Mouse (Mus musculus) kidney, adult 2 months (tissue): ENCODE data around the gene Cd247. TPM values are rescaled to one million over a fixed set of nuclear protein-coding genes. Genes with fewer than 3 reads are reported as not detected.
A peak's percentile ranks its signal among the peaks of the same experiment; 100 is the strongest.

Experiments
- DNase-seq: peaks from one replicate; pipeline ENCODE4 v3.0.0; 2021
- H3K27ac ChIP-seq: fragments of 200-500 bp; 2 replicates; pipeline ENCODE4 v1.5.1; 2012; ENCODE audit warnings: low read depth, low read length, control low read depth, inconsistent platforms; ENCODE audit not compliant: insufficient read depth
- H3K27me3 ChIP-seq: fragments of 200-500 bp; replicated peaks from 2 replicates; pipeline ENCODE4 v1.6.1; 2012; ENCODE audit warnings: mild to moderate bottlenecking, moderate library complexity, low read length, inconsistent platforms; ENCODE audit not compliant: control insufficient read depth, insufficient read depth
- H3K36me3 ChIP-seq: fragments of 200-500 bp; 2 replicates; pipeline ENCODE4 v1.6.1; 2012; ENCODE audit warnings: mild to moderate bottlenecking, moderate library complexity, low read length, inconsistent platforms; ENCODE audit not compliant: control insufficient read depth, insufficient read depth
- H3K4me1 ChIP-seq: fragments of 200-500 bp; 2 replicates; pipeline ENCODE4 v1.6.1; 2011; ENCODE audit warnings: low read length; ENCODE audit not compliant: control insufficient read depth, insufficient read depth
- H3K4me3 ChIP-seq: fragments of 200-500 bp; 2 replicates; pipeline ENCODE4 v1.5.1; 2011; ENCODE audit warnings: mild to moderate bottlenecking, low read depth, low read length, control low read depth; ENCODE audit not compliant: insufficient read depth
- CTCF ChIP-seq: fragments of 200-500 bp; conservative IDR thresholded peaks from 2 replicates; pipeline ENCODE4 v1.5.1; 2011; ENCODE audit warnings: low read depth, mild to moderate bottlenecking, control low read depth, low read length, moderate library complexity, mixed read lengths; ENCODE audit not compliant: insufficient read depth, insufficient read length
- POLR2A ChIP-seq: fragments of 200-500 bp; IDR thresholded peaks from one replicate; pipeline ENCODE4 v1.6.1; 2011; ENCODE audit warnings: low read depth, low read length, control low read depth
- WGBS: fragments of 180-500 bp; shearing (Covaris S2); methylation state at CpG from one replicate; pipeline ENCODE4 v1.1.7; 2018; 5-methylcytosine and 5-hydroxymethylcytosine counted together
- polyA plus RNA-seq: library from polyadenylated mRNA; depleted of rRNA; stranded (reverse); fragments of >200 nt; gene quantifications from 2 replicates; pipeline ENCODE4 v1.2.3, GENCODE M21; 2012

Cd247 gene
- polyA plus RNA-seq, 1 experiment: 5.5 TPM

DNA sequence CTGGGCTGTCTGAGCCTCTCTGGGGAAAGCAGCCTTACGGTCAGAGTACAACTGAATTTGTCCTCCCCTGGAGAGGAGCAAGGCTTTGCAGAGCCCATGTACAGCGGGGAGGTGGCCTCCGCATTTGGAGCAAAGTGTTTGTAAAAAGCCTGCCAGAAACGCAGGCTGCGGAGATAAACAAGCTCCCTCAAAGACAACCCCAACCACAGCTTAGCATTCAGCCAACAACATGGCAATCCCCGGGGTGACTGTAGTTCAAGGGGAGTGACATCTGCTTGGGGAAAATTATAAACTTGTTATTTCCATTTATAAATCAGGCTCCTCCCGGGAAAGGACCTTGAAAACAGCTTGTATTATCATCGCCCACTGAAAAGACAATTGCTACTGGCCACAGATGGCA, 49.1 kb downstream of the Cd247 start:
- no peaks in the 10 kb centered on the region for H3K27me3 ChIP-seq
- DNase-seq: no peak
- no peaks in the 10 kb centered on the region for H3K36me3 ChIP-seq
- WGBS: 63% methylated on average over 8 of the region's 8 CpGs
- no peak overlapping the region for H3K27ac ChIP-seq
- no peak for TF ChIP-seq POLR2A
- no peak for TF ChIP-seq CTCF
- H3K4me1 ChIP-seq: no peaks in the 10 kb centered on the region
- no peak overlapping the region for H3K4me3 ChIP-seq

- 90% methylated on average over 4 of the region's 4 CpGs for WGBS
- no peak overlapping the region for H3K4me3 ChIP-seq
- H3K4me1 ChIP-seq: no peaks in the 10 kb centered on the region
- TF ChIP-seq CTCF (no peak), POLR2A (no peak)
- H3K27ac ChIP-seq: no peak overlapping the region
- no peak for DNase-seq
- H3K36me3 ChIP-seq: no peaks in the 10 kb centered on the region
- no peaks in the 10 kb centered on the region for H3K27me3 ChIP-seq
Observed at GRCm38 (mm10) chr1:165839201-165839600, 50.7 kb downstream of the Cd247 start.

- 32% methylated on average over 31 of the region's 31 CpGs for WGBS
- peak overlapping the region; percentile 16; the same call in 1 of the 2 replicates for H3K4me3 ChIP-seq
- no peaks in the 10 kb centered on the region for H3K27me3 ChIP-seq
- no peaks in the 10 kb centered on the region for H3K36me3 ChIP-seq
- no peak overlapping the region for H3K27ac ChIP-seq
- no peaks in the 10 kb centered on the region for H3K4me1 ChIP-seq
- DNase-seq: no peak
- TF ChIP-seq CTCF (no peak), POLR2A (no peak)
Observed at GRCm38 (mm10) chr1:165840548-165841230, 52.2 kb downstream of the Cd247 start.

GRCm38 (mm10) chr1:165842170-165842569, 53.7 kb downstream of the Cd247 start:
- TF ChIP-seq CTCF: no peak
- no peak for TF ChIP-seq POLR2A
- 92% methylated on average over 7 of the region's 7 CpGs for WGBS
- no peak for DNase-seq
- H3K27ac ChIP-seq: no peak overlapping the region
- H3K4me1 ChIP-seq: no peaks in the 10 kb centered on the region
- H3K4me3 ChIP-seq: no peak overlapping the region
- no peaks in the 10 kb centered on the region for H3K27me3 ChIP-seq
- no peaks in the 10 kb centered on the region for H3K36me3 ChIP-seq

- DNase-seq: no peak
- Histone ChIP-seq H3K27me3 (no peaks in the 10 kb centered on the region), H3K4me1 (no peaks in the 10 kb centered on the region), H3K36me3 (no peaks in the 10 kb centered on the region), H3K27ac (no peak overlapping the region), H3K4me3 (no peak overlapping the region)
- WGBS: 81% methylated on average over 3 of the region's 3 CpGs
- no peak for TF ChIP-seq CTCF
- TF ChIP-seq POLR2A: no peak
Observed at GRCm38 (mm10) chr1:165843586-165843985, 55.1 kb downstream of the Cd247 start.

- no peak for TF ChIP-seq POLR2A
- TF ChIP-seq CTCF: no peak
- 4% methylated on average over 20 of the region's 20 CpGs for WGBS
- DNase-seq: no peak
- Histone ChIP-seq H3K27ac (no peak overlapping the region), H3K4me1 (no peaks in the 10 kb centered on the region), H3K27me3 (no peaks in the 10 kb centered on the region), H3K36me3 (no peaks in the 10 kb centered on the region), H3K4me3 (peak overlapping the region; percentile 46)
Observed at GRCm38 (mm10) chr1:165844466-165844951, 56.0 kb downstream of the Cd247 start.

- WGBS: 2% methylated on average over 26 of the region's 26 CpGs
- TF ChIP-seq POLR2A (no peak), CTCF (no peak)
- Histone ChIP-seq H3K4me3 (peak overlapping the region; percentile 46), H3K27me3 (no peaks in the 10 kb centered on the region), H3K4me1 (no peaks in the 10 kb centered on the region), H3K36me3 (no peaks in the 10 kb centered on the region), H3K27ac (no peak overlapping the region)
- DNase-seq: no peak
Observed at GRCm38 (mm10) chr1:165844956-165845355, 56.5 kb downstream of the Cd247 start.
